Mouse (Mus musculus): ENCODE data around the gene Dixdc1.

DNA sequence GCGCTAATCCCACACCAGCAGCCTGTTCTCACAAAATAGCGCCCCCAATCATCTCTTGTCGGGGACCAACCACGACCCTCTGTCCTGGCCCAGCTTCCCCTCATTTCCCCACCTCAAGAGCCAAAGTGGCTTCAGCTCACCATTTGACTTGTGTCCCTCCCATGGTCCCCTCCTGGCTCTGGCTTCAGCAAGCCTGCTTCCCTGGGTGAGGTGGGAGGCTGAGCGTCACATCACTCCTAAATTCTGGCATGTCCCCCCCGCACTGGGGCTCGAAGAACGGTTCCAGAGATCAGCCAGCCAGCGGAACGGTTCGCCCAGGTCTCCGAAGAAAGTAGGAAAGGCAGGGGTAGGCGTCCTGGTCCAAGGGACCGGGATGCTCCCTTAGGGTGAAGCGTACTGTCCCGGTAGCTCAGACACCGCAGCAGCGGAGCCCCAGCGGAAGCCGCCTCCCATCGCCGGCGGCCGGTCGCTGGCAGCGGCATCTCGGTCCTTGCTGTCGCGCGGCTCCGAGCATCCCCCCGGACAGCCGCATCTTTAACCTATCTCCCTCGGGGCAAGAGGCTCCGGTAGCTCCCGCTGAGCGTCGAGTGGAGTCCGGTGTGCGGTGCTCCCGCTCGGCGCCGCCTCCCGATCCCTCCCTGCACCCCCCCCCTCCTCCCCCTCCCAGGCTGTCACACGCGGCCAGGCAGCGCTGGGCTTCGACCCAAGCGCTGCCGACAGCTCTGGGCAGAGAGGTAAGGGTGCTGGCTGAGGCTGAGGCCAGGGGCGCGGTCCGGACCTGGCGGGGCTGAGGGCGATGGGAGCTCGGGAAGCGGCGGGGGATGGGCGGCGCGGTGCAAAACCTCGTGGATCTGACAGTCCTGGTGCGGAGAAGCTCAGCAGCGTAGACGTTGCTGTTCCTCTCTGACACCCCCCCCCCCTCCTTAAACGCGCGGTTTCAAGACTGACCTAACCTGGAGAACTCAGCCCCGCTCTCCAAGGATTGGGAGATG is 40.6 kb downstream of the Dixdc1 start:
- TF ChIP-seq GATA1 (IDR thresholded peaks at IDR 0.05; ENCODE audit: low read length) (no peak), TAL1 (IDR thresholded peaks at IDR 0.05; ENCODE audit: low read length) (no peak)
